Mouse (Mus musculus) lung, adult 2 months (tissue): Measurements from ENCODE around the gene Dcaf15.

Experiments used
- CTCF ChIP-seq: fragments of 200-500 bp; IDR thresholded peaks from 2 replicates; pipeline ENCODE4 v1.5.1; 2011; ENCODE audit warnings: mild to moderate bottlenecking, low read length, control low read depth; ENCODE audit not compliant: insufficient read depth
- POLR2A ChIP-seq: fragments of 200-500 bp; IDR thresholded peaks from 2 replicates; pipeline ENCODE4 v1.6.1; 2011; ENCODE audit warnings: low read depth, mild to moderate bottlenecking, control low read depth, low read length, borderline replicate concordance; ENCODE audit errors: extremely low read depth

DNA sequence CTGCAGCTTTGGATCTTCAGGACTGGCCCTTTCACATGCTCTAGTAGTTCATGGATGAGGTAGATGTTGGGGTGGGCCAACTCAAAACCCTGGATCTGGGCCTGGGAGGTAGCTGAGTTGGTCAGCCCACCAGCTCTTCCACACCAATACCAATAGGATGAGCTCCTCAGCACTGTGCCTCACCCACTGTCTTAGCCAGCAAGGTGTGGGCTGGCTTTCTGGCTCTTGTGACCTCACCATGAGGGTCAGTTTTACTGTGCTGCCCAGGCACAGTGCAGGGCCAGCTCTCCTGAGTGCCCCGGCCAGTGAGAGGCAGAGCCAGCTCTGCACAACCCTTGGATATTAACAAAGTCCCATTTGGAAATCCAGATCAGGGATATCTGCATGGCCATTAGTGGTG, 46.7 kb downstream of the Dcaf15 start:
- TF ChIP-seq POLR2A (no peak), CTCF (no peak)
